Mouse (Mus musculus) lung, postnatal 14 days (tissue): ENCODE data around the gene F3.
A peak's percentile ranks its signal among the peaks of the same experiment; 100 is the strongest.
"Not testable (repeated sequence)": the region's sequence is repeated elsewhere in the genome, so short reads cannot be mapped to it uniquely, and the experiment has no call there.

Experiments used
- DNase-seq: peaks from one replicate; pipeline ENCODE4 v3.0.0; 2021

The F3 gene

DNA sequence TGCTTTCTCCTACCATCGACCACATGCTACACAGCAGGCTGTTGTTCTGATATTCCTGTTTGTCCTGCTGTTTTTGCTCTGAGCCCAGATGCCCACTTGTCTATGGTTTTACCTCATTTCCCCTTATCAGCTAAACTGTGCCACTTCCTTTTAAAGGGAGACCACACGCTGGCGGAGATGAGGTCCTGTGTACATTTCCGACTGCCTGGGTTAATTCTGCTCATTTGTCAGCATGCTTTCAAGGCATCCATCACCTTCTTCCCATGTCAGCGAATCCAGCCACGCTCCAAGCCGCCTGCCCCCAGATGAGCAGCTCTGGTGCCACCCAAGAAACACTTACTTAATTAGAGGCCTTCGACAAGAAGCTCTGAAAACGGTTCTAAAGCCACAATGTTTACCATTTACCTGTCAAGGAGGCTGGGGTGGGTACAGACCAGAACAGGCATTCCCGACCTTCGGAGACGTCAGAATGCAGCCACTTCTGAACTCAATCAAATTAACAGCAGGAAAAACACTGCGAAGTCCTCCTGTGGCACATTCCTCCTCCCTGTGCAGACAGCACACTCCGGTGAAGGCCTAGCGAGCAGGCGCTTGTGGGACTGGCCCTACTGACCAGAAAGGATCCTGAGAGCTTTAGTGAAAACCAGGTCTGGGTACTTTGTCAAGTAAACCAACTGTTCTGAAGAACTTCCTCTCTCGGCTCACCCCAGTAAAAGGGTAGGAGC lies 16.3 kb downstream of the F3 start:
- no peak for DNase-seq

DNA sequence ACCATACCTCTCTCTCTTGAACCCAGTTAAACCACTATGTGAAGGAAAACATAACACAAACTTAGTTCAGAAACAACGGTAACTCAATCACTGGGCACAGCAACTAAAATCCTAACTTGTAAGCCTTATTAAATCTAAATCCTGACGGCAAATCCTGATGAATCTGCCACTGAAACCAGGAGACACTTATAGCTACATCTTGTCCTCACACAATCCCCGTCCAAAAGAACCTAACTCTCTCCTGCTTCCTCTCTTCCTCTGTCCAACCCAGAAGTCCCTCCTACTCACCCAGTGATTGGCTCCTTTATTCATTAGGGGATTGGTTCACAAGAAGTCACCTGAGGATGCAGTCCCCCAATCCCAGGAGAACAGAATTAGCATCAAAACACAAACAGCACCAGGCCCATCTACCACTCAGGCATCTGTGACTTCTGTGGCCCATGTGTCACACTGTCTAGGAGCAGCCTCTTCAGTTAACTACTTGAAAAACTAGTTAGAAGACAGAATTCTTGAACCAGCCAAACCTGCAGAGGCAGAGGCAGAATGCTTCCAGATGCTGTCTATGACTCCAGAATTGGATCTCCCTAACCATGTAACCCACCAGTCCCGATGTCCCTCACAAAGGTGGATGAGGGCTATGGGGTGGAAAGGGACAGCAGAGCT lies 18.0 kb downstream of the F3 start:
- DNase-seq: not testable (repeated sequence)

DNA sequence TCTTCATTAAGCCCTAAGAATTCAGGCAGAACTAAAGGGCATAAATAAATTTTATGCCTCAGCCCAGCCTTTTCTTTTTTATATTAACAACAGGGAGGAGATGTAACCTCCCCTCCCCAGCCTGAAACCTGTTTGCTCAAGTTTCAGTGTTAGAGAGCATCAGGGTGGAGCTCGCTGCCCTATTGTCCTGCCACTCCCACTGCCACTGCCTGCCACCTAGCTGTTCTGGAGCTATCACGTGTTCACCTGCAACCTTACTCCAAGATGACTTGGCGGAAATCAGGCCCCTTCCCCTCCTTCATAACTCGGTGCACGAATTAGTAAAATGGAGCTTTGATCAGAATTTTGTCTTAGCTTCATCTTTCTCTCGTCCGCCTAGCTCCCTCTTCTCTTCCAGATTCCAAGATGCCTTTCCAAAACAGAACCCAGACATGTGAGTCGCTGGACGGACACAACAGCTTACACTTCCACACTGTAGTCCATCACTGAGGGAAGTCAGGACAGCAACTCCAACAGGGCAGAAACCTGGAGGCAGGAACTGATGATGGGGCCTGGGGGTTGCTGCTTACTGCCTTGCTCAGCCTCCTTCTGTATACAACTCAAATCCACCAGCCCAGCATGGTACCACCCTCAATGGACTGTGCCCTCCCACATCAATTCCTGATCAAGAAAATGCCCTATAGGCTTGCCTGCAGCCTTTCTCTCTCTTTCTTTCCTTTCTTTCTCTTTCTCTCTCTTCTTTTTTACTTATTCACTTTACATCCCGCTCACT lies 31.2 kb downstream of the F3 start:
- not testable (repeated sequence) for DNase-seq

DNA sequence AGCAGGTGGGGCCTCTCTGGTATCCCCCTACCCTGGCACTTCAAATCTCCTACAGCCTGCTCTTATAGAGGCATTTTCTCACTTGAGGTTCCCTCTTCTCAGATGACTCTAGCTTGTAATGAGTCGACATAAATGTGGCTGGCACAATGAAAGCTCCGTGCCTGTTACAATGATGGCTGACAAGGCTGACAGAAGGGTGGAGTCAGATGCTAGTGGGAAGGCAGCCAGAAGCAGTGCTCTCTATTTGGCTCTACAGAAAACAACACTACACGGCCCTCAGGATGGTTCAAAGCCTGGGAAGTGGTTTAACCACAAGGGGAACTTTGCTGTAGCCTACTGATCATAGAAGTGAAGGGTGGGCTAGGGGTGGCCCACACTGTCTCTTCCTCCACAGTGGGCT lies 31.8 kb downstream of the F3 start:
- peak; percentile 14 for DNase-seq

DNA sequence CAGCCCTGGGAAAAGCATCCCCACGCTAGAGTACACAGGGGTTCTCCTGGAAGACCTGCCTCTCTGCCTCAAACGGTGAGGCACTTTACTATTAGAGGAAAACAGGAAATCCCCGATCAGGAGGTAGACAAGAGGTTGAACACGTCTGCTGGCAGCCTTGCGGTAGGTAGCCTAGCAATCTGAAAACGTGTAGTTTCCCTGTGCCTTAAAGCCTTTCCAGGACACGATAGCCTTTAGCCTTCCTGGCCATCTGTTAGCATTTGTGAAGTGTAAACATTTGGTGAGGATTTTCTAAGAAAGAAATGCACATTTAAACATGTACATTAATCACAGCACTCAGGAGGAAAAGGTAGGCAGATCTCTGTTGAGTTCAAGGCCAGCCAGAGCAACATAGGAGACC lies 35.0 kb downstream of the F3 start:
- no peak for DNase-seq

DNA sequence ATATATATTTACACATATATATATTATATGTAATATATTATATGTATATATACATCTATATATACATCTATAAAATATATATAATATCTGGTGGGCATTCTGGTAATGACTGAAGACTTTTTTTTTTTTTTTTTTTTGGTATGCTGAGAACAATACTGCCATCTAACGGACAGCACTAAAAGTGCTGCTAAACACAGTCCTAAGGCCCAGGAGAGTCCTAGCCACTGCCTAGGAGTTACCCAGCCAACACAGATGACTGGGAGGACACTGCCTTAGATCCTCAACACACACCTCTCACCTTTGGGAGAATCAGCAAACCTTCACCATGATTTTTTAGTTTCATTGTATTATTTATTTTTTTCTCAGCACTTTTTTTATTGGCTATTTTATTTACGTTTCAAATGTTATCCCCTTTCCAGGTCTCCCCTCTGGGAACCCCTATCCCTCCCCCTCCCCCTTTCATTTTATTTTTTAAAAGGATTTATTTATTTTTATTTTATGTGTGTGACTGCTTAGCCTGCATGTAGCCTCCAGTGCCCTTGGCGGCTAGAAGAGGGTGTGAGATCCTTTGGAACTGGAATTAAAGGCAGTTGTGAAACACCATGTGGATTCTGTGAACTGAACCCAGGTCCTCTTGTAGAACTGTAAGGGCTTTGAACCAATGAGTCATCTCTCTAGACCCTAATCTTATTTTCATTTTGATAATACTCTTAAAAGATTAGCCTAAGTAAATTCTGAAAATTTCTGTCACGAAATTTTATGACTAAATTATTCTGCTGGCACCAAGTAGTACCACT lies 38.9 kb downstream of the F3 start:
- peak; percentile 22 for DNase-seq

DNA sequence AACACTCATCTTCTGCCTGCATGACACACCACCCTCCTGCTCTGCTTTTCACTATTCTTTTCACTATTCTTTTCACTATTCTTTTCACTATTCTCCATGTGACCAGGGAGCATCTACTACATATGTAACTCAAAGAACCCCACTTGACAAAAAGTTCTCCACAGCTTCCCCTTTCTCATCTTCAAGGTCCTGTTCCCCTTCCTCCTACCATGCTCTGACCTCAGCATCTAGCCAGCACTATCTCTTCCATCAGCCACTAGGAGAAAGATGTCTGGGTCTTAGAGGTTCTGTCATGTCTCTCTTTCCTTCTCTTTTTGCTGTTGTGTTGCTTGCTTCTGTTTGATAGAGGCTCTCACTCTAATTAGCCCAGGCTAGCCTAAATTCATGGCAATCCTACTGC lies 42.7 kb downstream of the F3 start:
- no peak for DNase-seq

DNA sequence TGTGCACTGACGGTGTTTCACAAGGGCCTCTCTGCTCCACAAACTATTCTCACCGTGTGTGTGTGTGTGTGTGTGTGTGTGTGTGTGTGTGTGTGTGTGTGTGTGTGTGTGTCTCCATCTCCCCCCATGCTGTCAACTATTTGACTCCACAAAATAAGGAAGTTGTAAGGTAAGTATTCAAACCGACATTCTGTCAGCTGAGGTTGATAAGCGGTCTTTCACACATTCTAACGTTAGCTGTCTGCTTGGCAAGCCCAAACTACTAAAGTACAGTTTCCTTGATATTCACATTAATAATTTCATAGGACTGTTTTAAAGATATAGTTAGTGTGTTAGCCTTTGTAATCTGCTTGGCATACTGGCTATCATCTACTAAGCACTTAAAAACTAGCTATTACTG lies 43.5 kb downstream of the F3 start:
- DNase-seq: no peak

DNA sequence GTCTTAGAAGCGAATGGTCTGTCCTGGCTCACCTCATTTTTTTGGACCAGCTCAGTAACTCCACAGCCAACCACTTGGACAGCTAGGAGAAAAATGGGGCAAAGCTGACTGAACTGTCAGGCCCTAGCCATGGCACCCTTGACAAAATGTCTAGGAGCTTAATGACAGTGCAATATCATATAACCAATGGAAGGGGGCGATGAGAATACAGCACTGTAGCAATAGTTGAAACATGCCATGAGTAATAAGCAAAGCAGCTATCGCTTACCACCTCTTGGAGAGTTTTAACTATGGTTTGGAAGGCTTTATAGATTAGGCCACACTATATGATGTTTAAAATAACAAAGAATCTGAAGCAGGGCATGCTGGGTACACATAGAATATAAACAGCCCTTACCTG lies 45.4 kb downstream of the F3 start:
- DNase-seq: no peak

DNA sequence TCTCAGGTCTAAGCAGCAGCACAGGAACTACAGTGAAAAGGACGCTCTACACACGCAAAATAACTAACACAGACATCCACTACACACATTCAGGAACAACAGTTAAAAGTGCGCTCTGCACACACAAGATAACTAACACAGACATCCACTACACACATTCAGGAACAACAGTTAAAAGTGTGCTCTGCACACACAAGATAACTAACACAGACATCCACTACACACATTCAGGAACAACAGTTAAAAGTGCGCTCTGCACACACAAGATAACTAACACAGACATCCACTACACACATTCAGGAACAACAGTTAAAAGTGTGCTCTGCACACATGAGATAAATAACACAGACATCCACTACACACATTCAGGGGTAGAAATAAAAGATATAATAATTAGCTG lies 50.0 kb downstream of the F3 start:
- DNase-seq: not testable (repeated sequence)

DNA sequence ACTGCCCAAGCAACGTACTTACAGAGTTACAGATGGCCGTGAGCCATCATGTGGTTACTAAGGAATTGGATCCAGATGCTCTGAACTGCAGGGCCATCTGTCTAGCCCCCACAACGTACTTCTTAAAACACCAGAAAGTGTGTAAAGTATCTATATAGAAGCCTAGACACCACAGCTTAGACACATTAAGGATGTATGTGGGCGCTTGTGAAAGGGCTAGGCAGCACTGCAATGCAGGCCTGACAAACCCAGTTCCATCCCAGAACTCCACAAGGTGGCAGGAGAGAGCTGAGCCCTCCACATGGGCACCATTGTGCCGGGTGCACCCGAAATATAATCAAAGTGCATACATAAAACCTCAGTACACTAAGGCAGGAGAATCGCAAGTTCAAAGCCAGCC lies 54.6 kb downstream of the F3 start:
- DNase-seq: peak; percentile 68

DNA sequence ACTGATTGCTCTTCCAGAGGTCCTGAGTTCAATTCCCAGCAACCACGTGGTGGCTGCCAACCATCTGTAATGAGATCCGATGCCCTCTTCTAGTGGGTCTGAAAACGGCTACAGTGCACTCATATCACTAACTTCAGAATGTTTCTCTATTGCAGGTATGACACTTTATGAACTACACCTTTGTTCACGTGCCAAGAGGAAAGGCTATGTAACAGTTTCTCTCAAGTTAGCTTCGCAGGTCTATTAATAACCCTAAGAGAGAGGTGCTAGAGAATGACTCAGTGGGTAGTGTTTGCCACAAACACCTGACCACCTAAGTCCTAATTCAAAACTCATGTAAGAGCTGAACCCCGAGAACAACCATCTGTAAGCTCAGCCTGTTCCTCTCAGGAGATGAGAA lies 59.7 kb downstream of the F3 start:
- no peak for DNase-seq
